Mouse (Mus musculus): ENCODE measurements around the gene Antxr2.

Gene Antxr2

GRCm38 (mm10) chr5:97995881-97996280 is 35.0 kb downstream of the Antxr2 start:
- no peak for DNase-seq (ENCODE audit: low spot score)

- DNase-seq (ENCODE audit: low spot score): no peak
Observed at GRCm38 (mm10) chr5:97986656-97987294, 44.1 kb downstream of the Antxr2 start.

- no peak for DNase-seq (ENCODE audit: low spot score)
Observed at GRCm38 (mm10) chr5:97983375-97983774, 47.5 kb downstream of the Antxr2 start.

GRCm38 (mm10) chr5:97980472-97980871 is 50.4 kb downstream of the Antxr2 start:
- no peak for DNase-seq (ENCODE audit: low spot score)

- no peak for DNase-seq (ENCODE audit: low spot score)
Observed at GRCm38 (mm10) chr5:97973293-97973692, 57.5 kb downstream of the Antxr2 start.

DNA sequence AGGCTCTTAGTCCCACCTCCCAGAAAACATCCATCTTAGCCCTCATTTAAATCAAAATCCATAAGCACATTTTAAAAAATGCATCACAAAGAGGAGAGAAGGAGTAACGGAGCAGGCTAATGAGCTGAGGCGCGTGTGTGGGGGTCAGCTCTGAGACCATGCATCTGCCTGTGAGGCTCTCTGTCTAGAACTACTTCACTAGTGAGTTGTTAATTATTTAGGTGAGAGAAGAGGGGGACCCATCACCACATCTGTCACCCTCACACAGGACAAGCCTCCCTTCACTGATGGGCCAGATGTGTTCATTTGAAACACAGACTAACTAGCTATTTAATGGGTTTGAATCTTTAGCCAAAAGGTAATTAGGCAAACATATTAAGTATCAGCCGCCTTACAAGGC is 58.8 kb downstream of the Antxr2 start:
- DNase-seq (ENCODE audit: low spot score): no peak

GRCm38 (mm10) chr5:97971236-97971635 is 59.6 kb downstream of the Antxr2 start:
- no peak for DNase-seq (ENCODE audit: low spot score)

GRCm38 (mm10) chr5:97967044-97967443 is 63.8 kb downstream of the Antxr2 start:
- no peak for DNase-seq (ENCODE audit: low spot score)

DNA sequence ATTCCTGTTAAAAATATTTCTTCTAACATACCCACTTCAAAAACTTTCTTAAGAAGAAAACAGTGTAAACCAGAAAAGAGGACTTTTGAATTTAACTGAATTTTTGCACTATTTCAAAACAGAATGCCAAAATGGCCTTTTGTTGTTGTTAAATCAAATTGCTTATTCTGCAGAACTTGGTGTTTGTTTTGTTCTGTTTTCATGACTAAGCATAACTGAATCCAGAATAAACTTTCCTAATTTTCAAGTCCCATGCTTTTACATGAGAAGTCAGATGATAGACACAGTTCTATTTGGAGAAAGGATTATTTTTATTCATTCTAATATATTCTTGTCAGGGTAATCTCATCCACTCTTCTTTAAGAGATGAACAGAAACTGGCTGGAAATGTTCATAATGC is 64.7 kb downstream of the Antxr2 start:
- DNase-seq (ENCODE audit: low spot score): no peak

DNA sequence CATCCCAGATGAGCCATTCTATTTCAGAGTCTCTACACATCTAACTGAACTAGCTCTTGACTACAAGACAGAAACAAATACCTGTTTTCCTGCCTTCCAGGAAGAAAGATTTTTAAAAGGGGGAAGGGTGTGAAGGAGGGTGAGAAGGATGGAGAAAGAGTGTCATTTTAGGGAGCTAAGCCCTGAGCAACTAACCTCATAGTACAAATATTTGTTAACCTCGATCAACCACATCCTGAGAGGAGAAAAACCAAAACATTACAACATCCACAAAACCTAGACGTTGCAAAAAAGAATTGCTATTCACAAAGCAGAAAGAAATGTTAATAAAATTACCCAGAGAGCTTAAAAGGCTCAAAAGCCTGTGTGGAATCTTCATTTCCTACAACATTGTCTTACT is 66.4 kb downstream of the Antxr2 start:
- DNase-seq (ENCODE audit: low spot score): no peak

DNA sequence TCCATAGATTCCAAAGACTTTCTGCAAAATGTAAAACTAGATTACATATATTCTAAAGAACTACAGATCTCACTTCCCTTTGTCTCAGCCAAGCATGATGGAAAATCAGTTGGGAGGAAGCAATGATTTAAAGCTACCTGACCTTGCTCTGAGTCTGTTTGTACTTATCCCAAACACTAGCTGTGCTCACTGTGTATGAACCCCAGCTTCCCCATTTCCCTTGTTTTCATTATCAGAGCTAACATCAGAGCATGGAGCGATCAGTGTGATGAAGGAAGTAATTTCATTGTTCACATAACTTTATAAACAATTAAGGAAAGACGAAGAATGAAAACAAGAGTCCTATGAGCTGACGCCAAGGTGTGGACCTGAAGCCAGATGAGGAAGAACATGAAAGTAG is 68.3 kb downstream of the Antxr2 start:
- no peak for DNase-seq (ENCODE audit: low spot score)

DNA sequence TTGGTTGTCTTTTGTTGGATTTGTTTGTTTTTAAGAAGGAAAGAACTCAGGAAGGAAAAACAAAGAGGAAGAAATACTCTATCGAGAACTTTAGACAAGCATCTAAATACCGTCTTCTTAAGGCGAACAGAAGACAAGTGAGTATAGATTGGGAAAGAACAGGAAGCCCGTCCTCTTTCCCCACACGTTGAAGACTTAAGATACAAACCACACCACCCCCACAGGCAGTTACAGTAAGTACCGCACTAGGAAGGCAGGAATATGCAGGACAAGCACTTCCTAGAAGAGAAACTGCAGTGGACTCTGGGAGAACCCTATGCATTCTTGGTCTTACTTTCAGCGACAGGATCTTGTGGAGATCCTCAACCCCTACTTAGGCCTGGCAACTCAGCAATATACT is 69.1 kb downstream of the Antxr2 start:
- no peak for DNase-seq (ENCODE audit: low spot score)

GRCm38 (mm10) chr5:97959651-97960050 is 71.2 kb downstream of the Antxr2 start:
- DNase-seq (ENCODE audit: low spot score): no peak

GRCm38 (mm10) chr5:97959010-97959409 is 71.8 kb downstream of the Antxr2 start:
- no peak for DNase-seq (ENCODE audit: low spot score)

DNA sequence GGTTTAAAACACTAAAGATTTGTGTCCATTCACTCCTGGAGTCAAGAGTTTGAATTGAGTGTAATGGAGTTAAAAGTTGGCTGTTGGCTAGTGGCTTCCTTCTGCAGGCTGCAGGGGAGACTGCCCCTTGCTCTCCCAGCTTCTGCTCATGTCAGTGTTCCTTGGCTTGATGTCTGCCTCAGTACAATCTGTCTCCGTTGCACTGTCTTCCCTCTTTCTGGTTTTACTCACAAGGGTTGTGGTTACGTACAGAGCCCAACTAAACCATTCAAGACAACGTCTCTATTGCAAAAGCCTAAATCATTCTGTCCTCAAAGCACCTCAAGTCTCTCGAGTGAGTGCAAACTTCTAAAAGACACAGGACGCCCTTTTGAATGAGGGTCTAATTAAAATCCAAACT is 73.3 kb downstream of the Antxr2 start:
- no peak for DNase-seq (ENCODE audit: low spot score)

DNA sequence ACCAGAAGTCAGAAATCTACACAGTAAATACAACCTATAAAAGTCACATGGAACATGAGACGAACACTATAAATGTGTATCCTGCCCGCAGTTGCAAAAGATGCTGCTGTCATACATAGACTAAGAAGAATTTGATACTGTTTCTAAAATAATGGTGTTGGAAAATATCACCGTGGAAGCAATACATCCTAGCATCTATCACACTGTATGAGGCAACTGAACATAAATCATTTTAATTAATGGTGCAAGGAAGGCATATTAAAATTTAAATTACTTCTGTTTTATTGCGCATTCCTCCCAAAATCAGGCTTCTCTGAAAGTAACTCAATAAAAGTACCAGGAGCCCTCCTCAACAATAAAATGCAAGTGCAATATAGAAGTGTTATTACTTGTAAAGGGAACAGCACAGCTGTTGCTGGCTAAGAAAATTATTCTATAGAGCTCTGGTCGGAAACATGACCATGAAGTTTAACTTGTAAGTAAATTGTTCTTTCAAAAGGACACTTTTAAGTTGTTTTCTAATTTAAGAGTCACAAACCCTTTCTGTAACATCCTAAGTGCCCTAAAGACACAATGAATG is 76.6 kb downstream of the Antxr2 start:
- no peak for DNase-seq (ENCODE audit: low spot score)

DNA sequence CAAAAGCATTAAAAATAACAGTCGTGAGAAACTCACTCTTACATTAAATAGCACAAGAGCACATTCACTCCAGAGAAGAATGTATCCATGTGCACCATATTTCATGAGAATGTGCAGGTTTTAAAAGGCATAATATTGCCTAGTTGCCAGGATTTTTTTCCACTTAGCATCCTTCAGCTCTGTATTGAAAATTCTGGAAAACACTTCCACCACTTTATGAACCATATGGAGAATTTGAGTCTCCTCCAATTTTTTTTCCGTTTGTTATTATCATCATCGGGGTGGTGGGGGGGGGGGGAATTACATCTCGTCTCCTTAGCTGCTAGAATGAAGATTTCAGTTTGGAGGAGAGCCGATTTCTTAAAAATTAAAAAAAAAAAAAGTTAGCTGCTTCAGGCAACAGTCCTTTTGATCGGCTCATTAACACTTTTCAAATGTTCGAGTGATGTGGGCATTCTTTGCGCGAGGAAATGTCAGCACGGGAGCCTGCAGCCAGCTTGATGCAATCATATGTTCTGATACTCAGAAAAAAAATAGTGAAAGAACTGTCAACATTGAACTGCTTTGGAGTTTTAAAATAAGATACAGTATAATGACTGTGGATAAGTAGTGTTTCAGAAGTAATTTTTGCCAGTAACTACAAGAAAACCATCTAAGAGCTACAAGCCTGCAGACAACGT is 77.5 kb downstream of the Antxr2 start:
- no peak for DNase-seq (ENCODE audit: low spot score)

DNA sequence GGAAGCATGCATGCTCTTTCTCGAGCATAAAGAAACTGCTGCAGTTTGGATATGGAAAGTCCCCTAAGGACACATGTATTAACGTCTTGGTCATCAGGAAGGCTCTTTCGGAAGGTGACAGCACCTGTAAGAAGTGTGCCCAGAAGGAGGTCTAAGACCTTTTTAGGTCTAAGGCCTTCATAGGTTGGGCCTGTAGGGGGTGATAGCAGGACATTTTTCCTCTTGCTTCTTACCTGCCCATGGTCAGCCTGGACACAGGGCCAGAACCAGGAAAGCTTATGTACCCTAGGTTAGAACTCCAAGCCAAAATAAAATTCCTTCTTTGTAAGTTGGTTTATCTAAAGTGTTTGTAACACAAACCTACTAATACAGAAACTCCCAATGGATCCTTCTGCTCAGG is 83.6 kb downstream of the Antxr2 start:
- no peak for DNase-seq (ENCODE audit: low spot score)

DNA sequence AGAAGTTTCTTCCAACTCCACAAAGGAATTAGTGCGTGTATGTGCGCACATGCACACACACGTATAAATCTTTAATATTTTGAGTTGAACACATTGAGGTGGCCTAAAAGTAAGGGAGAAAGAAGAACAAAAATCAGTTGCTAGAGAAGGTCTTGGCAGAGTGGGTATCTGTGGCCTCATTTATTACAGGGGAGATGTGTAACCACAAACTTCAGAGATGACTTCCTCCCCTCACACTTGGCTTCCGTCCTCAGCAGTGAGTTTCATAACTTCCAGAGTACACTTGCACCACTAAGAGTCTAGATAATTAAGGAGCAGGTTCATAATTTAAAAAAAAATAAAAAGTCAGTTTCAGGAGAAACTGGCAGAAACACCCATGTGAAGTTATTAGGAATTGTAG is 84.6 kb downstream of the Antxr2 start:
- DNase-seq (ENCODE audit: low spot score): no peak

- no peak for DNase-seq (ENCODE audit: low spot score)
Observed at GRCm38 (mm10) chr5:97935140-97936129, 95.4 kb downstream of the Antxr2 start.

DNA sequence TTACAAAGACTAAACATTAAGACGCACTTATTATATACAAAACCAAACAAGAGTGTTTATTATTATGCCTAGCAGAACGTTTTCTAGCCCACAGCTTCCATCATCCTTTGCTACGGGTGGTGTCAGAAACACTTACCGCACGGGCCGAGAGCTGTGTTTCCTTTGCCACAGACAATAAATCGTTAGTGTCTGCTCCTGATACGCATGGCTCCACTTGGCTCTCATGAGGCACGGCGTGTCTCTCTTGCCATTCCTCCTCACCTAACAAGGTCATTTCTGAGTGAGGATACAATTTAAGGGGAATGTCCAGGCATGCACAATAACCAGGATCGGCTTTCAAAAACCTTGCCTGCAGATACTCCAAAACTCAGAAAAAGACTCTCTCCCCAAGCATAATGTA is 113.2 kb downstream of the Antxr2 start:
- no peak for DNase-seq (ENCODE audit: low spot score)

DNA sequence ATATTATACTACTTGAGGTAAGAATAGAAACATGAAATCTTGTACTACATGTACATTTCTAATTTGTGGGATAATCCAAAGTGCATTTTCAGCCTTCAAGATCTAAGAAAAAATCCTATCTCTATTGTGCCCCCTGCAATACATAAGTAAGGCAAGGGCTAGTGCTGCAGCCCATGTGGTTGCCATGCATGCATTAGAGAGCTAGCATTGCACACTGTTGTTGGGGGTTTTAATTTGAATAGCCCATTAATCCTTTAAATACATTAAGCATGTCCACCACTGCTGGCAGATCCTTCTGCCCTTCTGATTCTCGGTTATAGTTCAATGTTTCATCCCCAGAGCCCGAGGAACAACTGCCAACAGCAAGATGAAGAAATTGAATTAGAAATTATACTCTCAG is 116.0 kb downstream of the Antxr2 start:
- DNase-seq (ENCODE audit: low spot score): no peak

- no peak for DNase-seq (ENCODE audit: low spot score)
Observed at GRCm38 (mm10) chr5:97913901-97914300, 116.9 kb downstream of the Antxr2 start.
